Mouse (Mus musculus): ENCODE measurements around the gene Gm21149.
"Not testable (repeated sequence)": the region's sequence is repeated elsewhere in the genome, so short reads cannot be mapped to it uniquely, and the experiment has no call there.

DNA sequence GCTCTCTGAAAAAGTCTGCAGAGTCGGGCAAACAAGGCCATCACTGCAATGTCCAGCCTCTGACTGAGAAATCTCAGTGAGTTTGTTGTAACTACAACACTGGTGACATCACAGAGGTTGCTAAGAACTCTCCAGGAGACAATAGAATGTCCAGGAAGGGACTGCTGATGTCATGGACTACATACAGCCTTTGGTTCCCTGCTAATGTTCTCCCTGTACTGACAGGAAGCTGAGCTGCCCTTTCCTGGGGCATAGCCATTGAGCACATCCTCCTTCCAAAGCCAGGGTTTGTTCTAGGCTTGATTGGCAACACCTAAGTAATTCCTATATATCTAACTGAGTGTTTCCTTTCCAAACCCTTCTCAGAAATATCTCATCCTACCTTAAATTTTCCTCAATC lies at the start of gene Gm21149:
- TF ChIP-seq EP300, CTCF (IDR thresholded peaks at IDR 0.05; ENCODE audit: low read depth): not testable (repeated sequence)
